Mouse (Mus musculus) midbrain, embryonic 15.5 days (tissue): ENCODE measurements at regions not wholly inside any gene's neighbourhood (a gene's known extent, or its start where the extent isn't known, plus 50 kb on each side); places are given as distances from the start of the nearest gene placed in this dataset.

Experiments
- ATAC-seq: fragments of 200-750 bp; cut with Nextera tagmentation; replicated peaks from 2 replicates; pipeline ENCODE4 v1.8.0; 2017; ENCODE audit warnings: moderate TSS enrichment
- H3K27ac ChIP-seq: fragments of 300-500 bp; sonication (generic); 2 replicates; pipeline ENCODE4 v1.5.1; 2015; ENCODE audit warnings: mild to moderate bottlenecking, inconsistent platforms
- H3K27me3 ChIP-seq: fragments of 300-500 bp; sonication (generic); replicated peaks from 2 replicates; pipeline ENCODE4 v1.6.1; 2015; ENCODE audit warnings: inconsistent platforms
- H3K36me3 ChIP-seq: fragments of 300-500 bp; sonication (generic); replicated peaks from 2 replicates; pipeline ENCODE4 v1.6.1; 2015; ENCODE audit warnings: inconsistent platforms
- H3K4me1 ChIP-seq: fragments of 300-500 bp; sonication (generic); 2 replicates; pipeline ENCODE4 v1.6.1; 2015; ENCODE audit warnings: inconsistent platforms
- H3K4me2 ChIP-seq: fragments of 300-500 bp; sonication (generic); 2 replicates; pipeline ENCODE4 v1.6.1; 2015; ENCODE audit warnings: inconsistent platforms, mild to moderate bottlenecking, moderate library complexity
- H3K4me3 ChIP-seq: fragments of 300-500 bp; sonication (generic); 2 replicates; pipeline ENCODE4 v1.5.1; 2015; ENCODE audit warnings: mild to moderate bottlenecking, inconsistent platforms
- H3K9ac ChIP-seq: fragments of 300-500 bp; sonication (generic); 2 replicates; pipeline ENCODE4 v1.6.1; 2015; ENCODE audit warnings: mild to moderate bottlenecking, inconsistent platforms
- H3K9me3 ChIP-seq: fragments of 300-500 bp; sonication (generic); 2 replicates; pipeline ENCODE4 v1.6.1; 2016; ENCODE audit warnings: inconsistent platforms
- WGBS: fragments of 180-500 bp; shearing (Covaris S2); methylation state at CpG from one replicate; pipeline ENCODE4 v1.1.7; 2015; ENCODE audit warnings: mixed read lengths; 5-methylcytosine and 5-hydroxymethylcytosine counted together

DNA sequence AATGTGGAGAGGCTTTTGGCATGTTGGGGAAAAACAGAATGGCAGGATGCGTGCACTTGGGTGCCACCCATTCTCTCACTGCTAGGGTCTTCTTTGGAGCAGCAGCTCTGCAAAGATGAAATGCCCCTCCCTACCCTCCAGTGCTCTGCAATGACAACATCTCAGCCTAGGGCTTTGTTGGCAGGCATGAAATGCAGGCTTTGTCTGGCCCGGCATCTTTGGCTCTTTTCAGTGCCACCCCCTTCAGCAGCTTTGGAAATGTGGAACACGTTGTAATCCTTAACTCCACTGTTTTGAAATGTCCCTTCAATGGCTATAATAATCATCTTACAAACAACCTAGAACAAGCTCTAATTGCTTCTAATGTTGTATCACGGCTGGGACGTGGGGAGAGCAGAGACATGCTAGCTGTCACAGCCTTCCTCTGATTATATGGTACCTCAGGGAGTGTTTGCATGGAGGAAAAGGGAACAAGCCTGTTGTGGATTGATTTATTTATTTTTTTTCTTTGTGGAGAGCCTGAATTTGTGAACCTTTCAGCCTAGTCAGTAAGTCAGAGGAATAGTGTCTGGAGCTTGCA lies 581.6 kb upstream of the Kirrel3 start:
- H3K27ac ChIP-seq, result no peak overlapping the region

DNA sequence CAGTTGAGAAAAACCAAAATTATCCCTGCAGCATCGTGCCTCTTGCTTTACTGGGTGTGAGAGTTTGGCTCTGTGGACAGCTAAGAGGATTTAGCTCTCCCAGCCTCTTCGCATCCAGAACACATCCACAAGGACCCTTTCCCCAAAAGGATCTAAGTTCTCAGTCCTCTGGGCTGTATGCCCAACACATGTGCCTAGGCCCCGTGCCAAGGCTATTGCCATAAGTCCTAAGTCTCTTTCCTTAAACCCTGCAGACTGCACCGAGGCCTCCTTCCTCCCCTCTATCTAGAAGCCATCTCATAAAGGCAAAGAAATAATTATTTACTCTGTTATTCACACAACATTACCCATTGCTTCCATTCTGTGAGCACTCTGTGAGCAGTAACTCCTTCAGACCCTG lies 570.8 kb upstream of the Kirrel3 start:
- H3K4me1 ChIP-seq, result no peaks in the 10 kb centered on the region
- H3K27me3 ChIP-seq, result no peaks in the 10 kb centered on the region
- no peak overlapping the region for H3K9ac ChIP-seq
- H3K4me2 ChIP-seq, result no peak overlapping the region
- no peak for ATAC-seq
- WGBS, result 75% methylated on average over 4 of the region's 4 CpGs
- no peak overlapping the region for H3K27ac ChIP-seq
- H3K36me3 ChIP-seq, result no peaks in the 10 kb centered on the region
- no peaks in the 10 kb centered on the region for H3K9me3 ChIP-seq
- no peak overlapping the region for H3K4me3 ChIP-seq

More for the DNA sequence above, 581.6 kb upstream of the Kirrel3 start:
- no peak overlapping the region for H3K4me3 ChIP-seq
- H3K4me1 ChIP-seq, result peaks cover 16% of the 10 kb centered on the region
- 17% methylated on average over 5 of the region's 5 CpGs for WGBS
- no peaks in the 10 kb centered on the region for H3K9me3 ChIP-seq
- H3K27me3 ChIP-seq, result no peaks in the 10 kb centered on the region
- ATAC-seq, result 0 out of 2 replicates have a peak, but pooled peaks have one; percentile 58
- H3K9ac ChIP-seq, result no peak overlapping the region
- no peak overlapping the region for H3K4me2 ChIP-seq
- no peaks in the 10 kb centered on the region for H3K36me3 ChIP-seq

DNA sequence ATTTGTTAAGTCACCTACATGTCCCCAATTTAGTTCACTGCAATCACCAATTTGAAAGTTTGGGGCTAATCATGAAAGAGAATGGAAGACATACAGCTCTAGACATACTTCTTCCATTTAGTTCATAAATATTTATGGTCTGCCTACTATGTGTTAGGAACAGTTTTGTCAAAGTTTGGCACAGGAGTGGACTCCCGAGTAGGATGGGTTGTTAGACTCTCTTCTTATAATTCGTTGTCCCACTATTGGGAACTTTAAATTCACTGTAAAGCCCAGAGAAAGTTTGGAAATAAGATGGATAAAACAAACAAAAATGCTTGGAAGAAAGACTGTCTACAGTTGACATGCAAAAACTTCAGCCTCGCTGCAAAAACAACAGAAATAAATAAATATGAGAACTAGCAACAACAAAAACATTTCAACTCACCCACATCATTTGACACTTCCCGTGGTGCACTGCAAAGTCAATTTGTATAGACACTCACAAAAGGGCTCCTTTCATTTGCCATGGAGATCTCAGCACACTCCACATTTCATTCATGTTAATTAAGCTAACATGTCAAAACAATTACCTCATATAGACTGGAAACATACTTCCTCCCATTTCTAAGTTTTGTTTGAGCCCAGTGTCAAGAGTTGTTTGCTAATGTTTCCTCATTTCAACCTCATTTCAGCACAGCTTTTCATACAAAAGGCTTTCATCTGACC lies 570.2 kb upstream of the Kirrel3 start:
- H3K4me1 ChIP-seq, result no peaks in the 10 kb centered on the region
- no peak overlapping the region for H3K4me3 ChIP-seq
- no peaks in the 10 kb centered on the region for H3K36me3 ChIP-seq
- no peak overlapping the region for H3K9ac ChIP-seq
- H3K27me3 ChIP-seq, result no peaks in the 10 kb centered on the region
- H3K9me3 ChIP-seq, result no peaks in the 10 kb centered on the region
- H3K27ac ChIP-seq, result no peak overlapping the region
- no peak for ATAC-seq
- H3K4me2 ChIP-seq, result no peak overlapping the region
- 74% methylated on average over 4 of the region's 4 CpGs for WGBS

DNA sequence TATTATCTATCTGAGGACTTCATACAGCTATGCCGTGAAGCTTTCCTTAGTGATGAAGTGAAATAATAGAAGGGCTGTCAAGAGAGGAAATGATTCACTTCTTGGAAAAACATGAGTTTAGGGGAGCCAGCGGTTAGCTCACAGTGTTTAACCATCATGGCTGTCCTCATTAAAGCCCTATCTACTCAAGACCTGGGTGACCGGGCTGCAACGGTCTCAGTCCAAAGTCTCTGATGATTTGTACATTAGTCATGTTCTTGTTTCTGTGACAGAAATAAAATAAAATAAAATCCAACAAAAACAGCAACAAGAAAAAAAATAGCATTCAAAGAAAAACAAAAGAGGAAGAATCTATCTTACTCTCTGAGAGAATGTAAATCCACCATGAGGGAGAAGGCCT lies 555.4 kb upstream of the Kirrel3 start:
- ATAC-seq, result no peak
- WGBS, result 91% methylated on average over 4 of the region's 4 CpGs
- Histone ChIP-seq H3K9me3 (no peaks in the 10 kb centered on the region), H3K4me1 (no peaks in the 10 kb centered on the region), H3K36me3 (no peaks in the 10 kb centered on the region), H3K9ac (no peak overlapping the region), H3K27me3 (no peaks in the 10 kb centered on the region), H3K4me2 (no peak overlapping the region), H3K27ac (no peak overlapping the region), H3K4me3 (no peak overlapping the region)

DNA sequence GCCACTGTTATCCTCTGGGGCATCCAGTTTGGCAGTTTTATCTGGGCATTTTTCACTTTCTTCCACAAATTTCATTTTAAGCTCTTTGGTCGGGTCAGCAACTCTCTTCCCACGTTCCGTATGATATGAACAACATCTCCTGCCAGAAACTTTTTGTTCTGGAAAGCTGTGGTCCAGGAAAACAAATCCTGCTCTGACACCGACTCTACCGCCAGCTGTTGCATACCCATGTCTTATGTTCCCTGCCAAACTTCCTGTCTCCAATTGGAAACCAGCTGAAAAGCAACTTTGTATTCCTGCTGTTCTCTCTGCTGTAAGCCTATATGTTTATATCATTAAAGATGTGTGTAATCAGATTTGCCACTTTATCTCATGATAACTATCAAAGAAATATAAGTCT lies 551.6 kb upstream of the Kirrel3 start:
- H3K4me1 ChIP-seq, result no peaks in the 10 kb centered on the region
- ATAC-seq, result no peak
- H3K9ac ChIP-seq, result no peak overlapping the region
- 85% methylated on average over 5 of the region's 5 CpGs for WGBS
- H3K4me2 ChIP-seq, result no peak overlapping the region
- H3K36me3 ChIP-seq, result no peaks in the 10 kb centered on the region
- H3K4me3 ChIP-seq, result no peak overlapping the region
- H3K27ac ChIP-seq, result no peak overlapping the region
- H3K27me3 ChIP-seq, result no peaks in the 10 kb centered on the region
- H3K9me3 ChIP-seq, result no peaks in the 10 kb centered on the region

DNA sequence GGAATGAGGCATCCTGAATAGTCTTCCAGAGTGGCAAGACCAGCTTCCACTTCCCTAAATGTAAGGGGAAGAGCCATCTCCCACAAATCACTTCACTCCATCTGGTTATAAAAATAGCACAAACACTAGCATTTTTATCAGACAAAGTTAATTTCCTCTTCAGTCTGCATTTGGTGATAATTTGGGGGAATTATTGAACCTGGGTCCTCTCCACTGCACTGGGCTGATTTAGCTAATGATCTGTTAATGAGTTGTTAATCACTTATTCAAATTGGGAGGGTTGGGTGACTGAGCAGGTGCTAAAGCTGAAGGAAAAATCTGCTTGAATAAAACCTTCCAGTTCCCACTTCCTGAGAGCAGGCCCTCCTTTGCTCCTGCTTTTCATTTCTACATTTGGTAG lies 531.4 kb upstream of the Kirrel3 start:
- Histone ChIP-seq H3K4me1 (no peaks in the 10 kb centered on the region), H3K36me3 (no peaks in the 10 kb centered on the region), H3K27me3 (no peaks in the 10 kb centered on the region), H3K4me2 (no peak overlapping the region), H3K4me3 (no peak overlapping the region), H3K9me3 (no peaks in the 10 kb centered on the region), H3K9ac (no peak overlapping the region), H3K27ac (no peak overlapping the region)
- ATAC-seq, result no peak
